Mouse (Mus musculus) intestine, embryonic 16.5 days (tissue): ENCODE measurements at regions not wholly inside any gene's neighbourhood (a gene's known extent, or its start where the extent isn't known, plus 50 kb on each side); places are given as distances from the start of the nearest gene placed in this dataset.

ENCODE experiments used
- ATAC-seq: fragments of 200-750 bp; cut with Nextera tagmentation; 2 replicates; pipeline ENCODE4 v1.8.0; 2017; ENCODE audit warnings: moderate TSS enrichment, moderate library complexity
- H3K27ac ChIP-seq: fragments of 300-500 bp; sonication (generic); 2 replicates; pipeline ENCODE4 v1.5.1; 2014; ENCODE audit warnings: mild to moderate bottlenecking, low read length
- H3K27me3 ChIP-seq: fragments of 300-500 bp; sonication (generic); replicated peaks from 2 replicates; pipeline ENCODE4 v1.6.1; 2014; ENCODE audit warnings: low read length, control low read depth, mixed read lengths; ENCODE audit not compliant: control insufficient read depth, insufficient read depth
- H3K36me3 ChIP-seq: fragments of 300-500 bp; sonication (generic); 2 replicates; pipeline ENCODE4 v1.6.1; 2014; ENCODE audit warnings: low read length, control low read depth; ENCODE audit not compliant: control insufficient read depth, insufficient read depth
- H3K4me1 ChIP-seq: fragments of 300-500 bp; sonication (generic); 2 replicates; pipeline ENCODE4 v1.6.1; 2014; ENCODE audit warnings: low read length, control low read depth, mixed read lengths; ENCODE audit not compliant: control insufficient read depth, insufficient read depth
- H3K4me2 ChIP-seq: fragments of 300-500 bp; sonication (generic); 2 replicates; pipeline ENCODE4 v1.6.1; 2014; ENCODE audit warnings: low read depth, low read length, control low read depth
- H3K4me3 ChIP-seq: fragments of 300-500 bp; sonication (generic); 2 replicates; pipeline ENCODE4 v1.5.1; 2014; ENCODE audit warnings: mild to moderate bottlenecking, low read length
- H3K9ac ChIP-seq: fragments of 300-500 bp; sonication (generic); 2 replicates; pipeline ENCODE4 v1.6.1; 2014; ENCODE audit warnings: low read depth, low read length
- H3K9me3 ChIP-seq: fragments of 300-500 bp; sonication (generic); 2 replicates; pipeline ENCODE4 v1.6.1; 2016; ENCODE audit warnings: low read length, control low read depth; ENCODE audit not compliant: control insufficient read depth
- WGBS: fragments of 180-500 bp; shearing (Covaris S2); extraction: QIAGEN DNeasy Blood & Tissue Kit; methylation state at CpG from one replicate; pipeline ENCODE4 v1.1.7; 2014; 5-methylcytosine and 5-hydroxymethylcytosine counted together

DNA sequence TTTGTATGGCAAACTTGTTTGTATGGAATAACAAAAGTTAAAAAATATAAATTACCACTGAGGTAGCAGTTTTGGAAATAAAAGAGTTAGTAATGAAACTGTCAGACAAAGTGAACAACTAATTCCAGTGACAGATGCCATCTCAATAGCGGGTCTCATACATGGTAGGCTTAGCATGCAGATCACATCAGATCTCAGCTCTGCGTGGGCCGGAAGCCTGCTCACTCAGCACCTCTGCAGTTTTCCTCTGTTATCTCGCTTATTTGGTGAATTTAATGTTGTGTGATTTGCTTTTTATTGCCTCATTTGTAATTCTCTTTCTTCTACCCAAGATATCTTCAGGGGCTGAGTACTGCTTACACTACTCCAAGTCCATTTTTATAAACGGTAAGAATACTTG is 527.9 kb downstream of the Tm4sf1 start:
- no peak overlapping the region for H3K27ac ChIP-seq
- no peaks in the 10 kb centered on the region for H3K27me3 ChIP-seq
- no peaks in the 10 kb centered on the region for H3K4me1 ChIP-seq
- no peaks in the 10 kb centered on the region for H3K9me3 ChIP-seq
- no peaks in the 10 kb centered on the region for H3K36me3 ChIP-seq
- 88% methylated on average over 5 of the region's 5 CpGs for WGBS
- no peak for ATAC-seq
- no peak overlapping the region for H3K9ac ChIP-seq
- no peak overlapping the region for H3K4me3 ChIP-seq
- H3K4me2 ChIP-seq: no peak overlapping the region

DNA sequence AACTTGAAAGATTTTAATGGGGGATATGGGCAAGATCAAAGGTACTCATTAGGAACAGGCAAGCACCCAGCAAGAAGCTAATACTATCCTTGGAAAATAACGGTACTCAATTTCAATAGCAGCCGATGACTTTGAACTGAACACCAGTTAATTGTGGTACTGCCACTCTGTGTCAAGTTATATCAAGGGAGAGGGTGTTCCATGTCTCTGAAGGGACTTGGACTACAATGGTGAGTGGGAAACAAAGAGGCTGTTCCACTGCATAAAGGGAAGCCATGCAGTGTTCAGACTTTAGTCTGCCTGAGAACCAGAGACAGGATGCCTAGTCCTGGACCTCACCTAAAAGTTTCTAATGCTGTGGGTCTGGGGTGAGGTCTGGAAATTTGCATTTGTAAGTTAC is 531.6 kb downstream of the Tm4sf1 start:
- WGBS: 92% methylated on average over 2 of the region's 2 CpGs
- Histone ChIP-seq H3K27me3 (no peaks in the 10 kb centered on the region), H3K4me2 (no peak overlapping the region), H3K9ac (no peak overlapping the region), H3K9me3 (no peaks in the 10 kb centered on the region), H3K4me3 (no peak overlapping the region), H3K4me1 (no peaks in the 10 kb centered on the region), H3K36me3 (no peaks in the 10 kb centered on the region), H3K27ac (no peak overlapping the region)
- no peak for ATAC-seq

DNA sequence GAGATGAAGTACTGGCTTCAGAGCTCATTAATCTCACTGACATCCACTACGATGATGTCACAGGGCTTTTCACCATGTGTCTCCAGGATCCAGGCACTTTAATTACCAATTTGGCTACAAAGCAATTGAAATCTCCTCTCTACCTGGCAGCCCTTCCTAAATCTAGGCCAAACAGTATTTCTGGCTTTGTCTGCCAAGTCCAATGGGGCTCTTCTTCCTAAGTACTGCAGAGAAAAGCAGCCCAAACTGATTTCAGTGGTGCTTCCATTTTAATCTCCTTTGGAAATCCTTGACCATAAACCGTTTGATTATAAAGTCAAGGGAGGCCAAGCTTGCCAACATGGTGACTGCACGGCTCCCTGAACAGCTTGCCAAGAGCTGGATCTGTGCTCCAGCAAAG is 534.7 kb downstream of the Tm4sf1 start:
- H3K9me3 ChIP-seq: no peaks in the 10 kb centered on the region
- no peak overlapping the region for H3K4me3 ChIP-seq
- H3K4me1 ChIP-seq: no peaks in the 10 kb centered on the region
- H3K27me3 ChIP-seq: no peaks in the 10 kb centered on the region
- no peak overlapping the region for H3K27ac ChIP-seq
- H3K4me2 ChIP-seq: no peak overlapping the region
- WGBS: 88% methylated on average over 3 of the region's 3 CpGs
- H3K9ac ChIP-seq: no peak overlapping the region
- no peak for ATAC-seq
- H3K36me3 ChIP-seq: no peaks in the 10 kb centered on the region

DNA sequence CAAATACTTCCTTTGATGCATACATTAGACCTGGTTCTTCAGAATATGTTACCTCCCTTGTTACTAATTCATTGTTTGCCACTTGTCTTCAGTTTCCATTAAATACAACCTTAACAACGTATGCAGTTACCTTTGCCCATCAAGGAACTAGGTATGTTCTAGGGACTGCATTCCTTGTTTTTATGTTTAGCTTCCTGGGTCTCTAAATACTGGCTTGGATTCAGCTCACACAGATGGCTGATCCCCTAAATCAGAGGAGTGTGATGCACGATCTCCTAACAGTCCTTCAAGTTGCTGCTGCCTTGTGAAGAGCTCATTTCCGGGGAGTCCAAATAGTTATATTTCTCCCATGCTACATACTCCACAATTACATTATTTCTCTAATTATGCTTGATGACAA is 537.5 kb downstream of the Tm4sf1 start:
- Histone ChIP-seq H3K4me1 (no peaks in the 10 kb centered on the region), H3K4me3 (no peak overlapping the region), H3K4me2 (no peak overlapping the region), H3K36me3 (no peaks in the 10 kb centered on the region), H3K27ac (no peak overlapping the region), H3K9ac (no peak overlapping the region), H3K9me3 (no peaks in the 10 kb centered on the region), H3K27me3 (no peaks in the 10 kb centered on the region)
- WGBS: 91% methylated on average over 3 of the region's 3 CpGs
- no peak for ATAC-seq

DNA sequence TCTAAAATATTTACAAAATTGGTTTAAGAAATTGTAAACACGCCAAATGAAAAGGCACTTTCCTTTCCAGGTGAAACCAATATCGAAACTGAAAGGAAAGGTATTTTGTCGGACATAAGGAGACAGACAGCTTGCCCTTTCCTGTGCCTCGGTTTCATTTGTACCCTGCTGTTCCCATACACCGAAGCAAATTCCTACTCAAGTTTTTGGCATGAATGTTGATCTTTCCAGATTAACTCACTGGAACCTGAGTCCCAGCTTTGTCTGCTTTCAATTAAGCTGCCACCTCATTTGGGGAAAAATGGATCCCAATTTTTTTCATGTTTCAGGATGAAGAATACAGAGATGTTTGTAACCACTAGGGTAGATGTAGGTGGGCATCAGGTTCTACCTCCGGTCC is 537.9 kb downstream of the Tm4sf1 start:
- Histone ChIP-seq H3K36me3 (no peaks in the 10 kb centered on the region), H3K9ac (no peak overlapping the region), H3K27me3 (no peaks in the 10 kb centered on the region), H3K4me1 (no peaks in the 10 kb centered on the region), H3K9me3 (no peaks in the 10 kb centered on the region), H3K27ac (no peak overlapping the region), H3K4me3 (no peak overlapping the region), H3K4me2 (no peak overlapping the region)
- ATAC-seq: no peak
- WGBS: 86% methylated on average over 6 of the region's 6 CpGs

DNA sequence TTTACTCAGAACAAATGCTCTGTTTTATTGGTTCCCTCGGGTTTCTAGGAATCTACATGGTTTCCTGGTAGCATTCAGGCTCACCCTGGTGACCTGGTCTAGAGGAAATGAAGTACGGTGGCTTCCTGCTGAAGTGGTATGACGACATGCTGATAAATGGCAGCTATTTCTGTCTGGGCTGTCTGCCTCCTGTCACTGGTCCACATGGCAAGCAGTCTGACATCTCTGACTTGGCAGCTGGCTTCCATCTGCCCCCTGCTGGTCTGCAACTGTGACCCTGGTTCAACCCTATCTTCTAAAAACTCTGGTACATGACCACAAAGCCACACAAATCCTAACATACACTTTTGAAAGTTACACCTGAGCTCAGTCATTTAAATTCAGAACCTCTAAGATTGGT is 548.1 kb downstream of the Tm4sf1 start:
- H3K36me3 ChIP-seq: no peaks in the 10 kb centered on the region
- no peak overlapping the region for H3K4me3 ChIP-seq
- H3K27ac ChIP-seq: no peak overlapping the region
- no peaks in the 10 kb centered on the region for H3K9me3 ChIP-seq
- no peak overlapping the region for H3K9ac ChIP-seq
- no peaks in the 10 kb centered on the region for H3K4me1 ChIP-seq
- H3K27me3 ChIP-seq: no peaks in the 10 kb centered on the region
- 16% methylated on average over 3 of the region's 3 CpGs for WGBS
- no peak for ATAC-seq
- no peak overlapping the region for H3K4me2 ChIP-seq

DNA sequence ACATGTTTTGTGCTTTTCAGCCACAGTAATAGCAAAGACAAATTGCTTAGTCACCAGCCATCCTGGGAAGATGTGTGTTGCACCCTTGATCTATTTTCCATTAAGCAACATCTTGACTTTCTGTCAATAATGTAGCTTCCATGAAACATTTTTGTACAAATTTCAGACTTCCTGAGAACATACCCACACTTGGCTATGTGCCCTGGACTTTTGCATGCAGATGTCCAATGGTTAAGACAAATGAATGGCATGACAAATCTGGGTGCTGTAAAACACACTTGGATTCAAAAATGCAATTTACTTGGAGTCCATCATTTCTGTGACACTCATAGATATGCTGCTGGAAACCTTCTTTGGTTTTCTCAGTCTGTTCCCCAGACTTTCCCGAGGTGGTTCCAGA is 549.9 kb downstream of the Tm4sf1 start:
- Histone ChIP-seq H3K4me1 (no peaks in the 10 kb centered on the region), H3K27me3 (no peaks in the 10 kb centered on the region), H3K36me3 (no peaks in the 10 kb centered on the region), H3K4me2 (no peak overlapping the region), H3K9ac (no peak overlapping the region), H3K4me3 (no peak overlapping the region), H3K27ac (no peak overlapping the region), H3K9me3 (no peaks in the 10 kb centered on the region)
- ATAC-seq: no peak
- 50% methylated on average over 1 of the region's 1 CpGs for WGBS

DNA sequence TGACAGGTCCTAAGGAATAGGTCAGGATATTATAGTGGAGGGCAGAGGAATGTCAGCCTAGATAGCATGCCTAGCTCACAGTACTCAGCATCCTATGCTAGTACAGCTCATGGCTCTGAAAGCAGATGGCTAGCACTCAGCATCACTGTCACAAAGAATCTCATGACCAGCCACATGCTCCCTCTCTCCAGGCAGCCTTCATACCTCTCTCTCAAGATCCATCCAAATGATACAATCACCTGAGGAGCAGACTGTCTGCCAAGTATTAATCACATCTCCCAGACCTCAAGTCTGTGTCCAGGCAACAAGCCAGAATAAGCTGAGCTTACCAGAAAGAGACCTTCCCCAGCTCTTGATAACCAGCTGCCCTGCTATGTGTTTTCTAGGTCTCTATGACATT is 557.4 kb upstream of the Nbea start:
- Histone ChIP-seq H3K4me1 (no peaks in the 10 kb centered on the region), H3K36me3 (no peaks in the 10 kb centered on the region), H3K27ac (no peak overlapping the region), H3K4me2 (no peak overlapping the region), H3K9ac (no peak overlapping the region), H3K4me3 (no peak overlapping the region), H3K9me3 (no peaks in the 10 kb centered on the region), H3K27me3 (no peaks in the 10 kb centered on the region)
- no peak for ATAC-seq

DNA sequence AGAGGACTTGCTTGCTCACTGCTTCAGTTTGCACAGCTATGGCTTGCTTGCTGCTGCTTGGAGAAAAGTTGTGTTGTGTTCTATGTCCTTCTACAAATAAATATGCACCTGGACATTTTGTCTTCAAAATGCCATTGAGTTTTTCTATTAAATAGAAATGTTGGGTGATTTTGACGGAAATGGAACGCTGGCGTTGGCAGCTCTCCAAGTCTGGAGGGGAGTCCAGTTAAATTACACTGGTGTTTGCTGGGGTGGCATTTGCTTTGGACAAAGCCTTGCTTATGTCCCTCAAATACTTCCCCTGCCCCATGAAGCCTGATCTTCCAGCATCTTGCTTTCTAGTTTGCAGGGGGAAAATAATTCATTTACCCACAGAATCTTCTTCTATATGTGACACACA is 556.0 kb upstream of the Nbea start:
- Histone ChIP-seq H3K9me3 (no peaks in the 10 kb centered on the region), H3K4me1 (no peaks in the 10 kb centered on the region), H3K9ac (no peak overlapping the region), H3K27me3 (no peaks in the 10 kb centered on the region), H3K4me3 (no peak overlapping the region), H3K36me3 (no peaks in the 10 kb centered on the region), H3K27ac (no peak overlapping the region), H3K4me2 (no peak overlapping the region)
- ATAC-seq: no peak
- 73% methylated on average over 3 of the region's 3 CpGs for WGBS

DNA sequence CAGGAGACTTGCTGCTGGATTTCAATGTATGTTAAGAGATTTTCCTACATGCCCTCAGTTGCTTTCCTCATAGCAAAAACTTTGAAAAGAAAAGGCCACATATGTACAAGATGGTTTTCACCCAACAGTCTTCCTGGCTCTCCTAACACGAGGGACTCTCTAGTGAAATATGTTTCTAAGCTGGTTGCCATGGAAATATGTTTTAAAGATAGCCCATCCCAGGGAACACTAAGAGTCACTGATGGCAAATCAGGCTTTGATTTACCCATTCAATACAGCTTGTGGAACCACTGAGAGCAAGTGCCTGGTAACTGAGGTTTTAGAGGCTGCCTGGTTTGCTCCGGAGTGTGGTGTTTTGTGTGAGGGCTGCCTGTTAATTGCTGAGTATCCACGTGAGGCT is 547.3 kb upstream of the Nbea start:
- Histone ChIP-seq H3K4me1 (no peaks in the 10 kb centered on the region), H3K4me3 (no peak overlapping the region), H3K9ac (no peak overlapping the region), H3K4me2 (no peak overlapping the region), H3K27ac (no peak overlapping the region), H3K36me3 (no peaks in the 10 kb centered on the region), H3K27me3 (no peaks in the 10 kb centered on the region), H3K9me3 (no peaks in the 10 kb centered on the region)
- WGBS: 50% methylated on average over 3 of the region's 3 CpGs
- no peak for ATAC-seq
